Mouse (Mus musculus): ENCODE data around the gene Ankib1. TPM values are rescaled to one million over a fixed set of nuclear protein-coding genes. Genes with fewer than 3 reads are reported as not detected.

The Ankib1 gene
- polyA plus RNA-seq (2015; fragmentation: Nextera tagmentation; extraction: Ambion mirVana) = 6.8 and 7.5 TPM in 2 replicates

- peak; percentile 94 for ATAC-seq
- peak within 1 kb of the TSS; percentile 93 for H3K4me3 ChIP-seq (ENCODE audit: low read depth, low read length)
- H3K27ac ChIP-seq (ENCODE audit: low read length) = peak within 1 kb of the TSS; percentile 90
- 0 out of 2 replicates have a peak, but pooled peaks have one; percentile 12 for TF ChIP-seq CTCF (IDR thresholded peaks at IDR 0.05)
- TF ChIP-seq EP300 (IDR thresholded peaks at IDR 0.05) = no peak
- WGBS = under 1% methylated on average over 74 of the region's 109 CpGs
- no peaks in the 10 kb centered on the region for H3K36me3 ChIP-seq (ENCODE audit: insufficient read depth, low read length)
- no peaks in the 10 kb centered on the region for H3K4me1 ChIP-seq (ENCODE audit: insufficient read depth, low read depth, low read length)
- peak within 1 kb of the TSS; percentile 86 for H3K4me2 ChIP-seq (replicated peaks; ENCODE audit: low read depth, low read length)
- peak; percentile 92 for DNase-seq (ENCODE audit: low spot score)
- H3K27me3 ChIP-seq (replicated peaks; ENCODE audit: insufficient read depth, low read length) = no peaks in the 10 kb centered on the region
- H3K9ac ChIP-seq (replicated peaks; ENCODE audit: low read depth) = peak within 1 kb of the TSS; percentile 68
- H3K9me3 ChIP-seq (ENCODE audit: low read length) = no peaks in the 10 kb centered on the region
These were observed at the start of gene Ankib1, which contains the start of gene Krit1 for GRCm38 (mm10) chr5:3802433-3803291. Ankib1 (minus strand) TSS chr5:3802925. Krit1 (plus strand) TSS chr5:3803184.

- DNase-seq (ENCODE audit: low spot score) = no peak
- ATAC-seq = no peak
- H3K27ac ChIP-seq (ENCODE audit: low read length) = no peak within 1 kb of the TSS
- no peak within 1 kb of the TSS for H3K9ac ChIP-seq (replicated peaks; ENCODE audit: low read depth)
- H3K9me3 ChIP-seq (ENCODE audit: low read length) = no peaks in the 10 kb centered on the region
- WGBS = 7% methylated on average over 24 of the region's 24 CpGs
- H3K36me3 ChIP-seq (ENCODE audit: insufficient read depth, low read length) = no peaks in the 10 kb centered on the region
- H3K4me2 ChIP-seq (replicated peaks; ENCODE audit: low read depth, low read length) = peak within 1 kb of the TSS; percentile 32
- no peaks in the 10 kb centered on the region for H3K27me3 ChIP-seq (replicated peaks; ENCODE audit: insufficient read depth, low read length)
- TF ChIP-seq CTCF (IDR thresholded peaks at IDR 0.05) (no peak), EP300 (IDR thresholded peaks at IDR 0.05) (no peak)
- no peaks in the 10 kb centered on the region for H3K4me1 ChIP-seq (ENCODE audit: insufficient read depth, low read depth, low read length)
- H3K4me3 ChIP-seq (ENCODE audit: low read depth, low read length) = no peak within 1 kb of the TSS
These were observed 42.3 kb upstream of the Ankib1 start, which contains the start of gene Lrrd1 for GRCm38 (mm10) chr5:3845026-3845425. Lrrd1 (plus strand) TSS chr5:3845173.

- Histone ChIP-seq H3K27ac (ENCODE audit: low read length) (no peak overlapping the region), H3K4me2 (replicated peaks; ENCODE audit: low read depth, low read length) (no peak overlapping the region), H3K36me3 (ENCODE audit: insufficient read depth, low read length) (peaks cover 8% of the 10 kb centered on the region; the same call in 1 of the 2 replicates), H3K4me3 (ENCODE audit: low read depth, low read length) (no peak overlapping the region), H3K4me1 (ENCODE audit: insufficient read depth, low read depth, low read length) (no peaks in the 10 kb centered on the region), H3K9me3 (ENCODE audit: low read length) (peaks cover 3% of the 10 kb centered on the region; the same call in 1 of the 2 replicates), H3K27me3 (replicated peaks; ENCODE audit: insufficient read depth, low read length) (no peaks in the 10 kb centered on the region), H3K9ac (replicated peaks; ENCODE audit: low read depth) (no peak overlapping the region)
- TF ChIP-seq EP300 (IDR thresholded peaks at IDR 0.05) (no peak), CTCF (IDR thresholded peaks at IDR 0.05) (no peak)
- WGBS = 71% methylated on average over 1 of the region's 1 CpGs
- ATAC-seq (no peak), DNase-seq (ENCODE audit: low spot score) (no peak)
These were observed 31.4 kb upstream of the Ankib1 start for GRCm38 (mm10) chr5:3834107-3834506.

- TF ChIP-seq CTCF (IDR thresholded peaks at IDR 0.05) = 0 out of 2 replicates have a peak, but pooled peaks have one; percentile 13
- no peak for TF ChIP-seq EP300 (IDR thresholded peaks at IDR 0.05)
- H3K9me3 ChIP-seq (ENCODE audit: low read length) = no peaks in the 10 kb centered on the region
- H3K27me3 ChIP-seq (replicated peaks; ENCODE audit: insufficient read depth, low read length) = no peaks in the 10 kb centered on the region
- no peak overlapping the region for H3K4me2 ChIP-seq (replicated peaks; ENCODE audit: low read depth, low read length)
- no peaks in the 10 kb centered on the region for H3K4me1 ChIP-seq (ENCODE audit: insufficient read depth, low read depth, low read length)
- peaks cover 7% of the 10 kb centered on the region; the same call in 1 of the 2 replicates for H3K36me3 ChIP-seq (ENCODE audit: insufficient read depth, low read length)
- no peak overlapping the region for H3K27ac ChIP-seq (ENCODE audit: low read length)
- ATAC-seq (no peak), DNase-seq (ENCODE audit: low spot score) (no peak)
- H3K9ac ChIP-seq (replicated peaks; ENCODE audit: low read depth) = no peak overlapping the region
- 96% methylated on average over 1 of the region's 1 CpGs for WGBS
- no peak overlapping the region for H3K4me3 ChIP-seq (ENCODE audit: low read depth, low read length)
These were observed 5.7 kb upstream of the Ankib1 start for GRCm38 (mm10) chr5:3808472-3808871.

GRCm38 (mm10) chr5:3803292-3804165 is 804 bp upstream of the Ankib1 start:
- Histone ChIP-seq H3K4me3 (ENCODE audit: low read depth, low read length) (peak overlapping the region; percentile 93), H3K4me2 (replicated peaks; ENCODE audit: low read depth, low read length) (peak overlapping the region; percentile 86), H3K9me3 (ENCODE audit: low read length) (no peaks in the 10 kb centered on the region), H3K4me1 (ENCODE audit: insufficient read depth, low read depth, low read length) (no peaks in the 10 kb centered on the region), H3K27ac (ENCODE audit: low read length) (peak overlapping the region; percentile 90), H3K9ac (replicated peaks; ENCODE audit: low read depth) (peak overlapping the region; percentile 68), H3K27me3 (replicated peaks; ENCODE audit: insufficient read depth, low read length) (no peaks in the 10 kb centered on the region), H3K36me3 (ENCODE audit: insufficient read depth, low read length) (no peaks in the 10 kb centered on the region)
- WGBS = 2% methylated on average over 33 of the region's 36 CpGs
- peak; percentile 49 for TF ChIP-seq CTCF (IDR thresholded peaks at IDR 0.05)
- TF ChIP-seq EP300 (IDR thresholded peaks at IDR 0.05) = no peak
- peak; percentile 69 for DNase-seq (ENCODE audit: low spot score)
- peak; percentile 69 for ATAC-seq

Data from lung, postnatal 0 days (tissue).